Mouse (Mus musculus) inflammation-experienced regulatory T-cells, adult 6 months (primary cell): Measurements from ENCODE around the gene Olfr1. TPM values are rescaled to one million over a fixed set of nuclear protein-coding genes. Genes with fewer than 3 reads are reported as not detected.

ENCODE experiments used
- ATAC-seq: one replicate; pipeline ENCODE4 v1.8.0; 2017
- polyA plus RNA-seq, 3 experiments: library from polyadenylated mRNA; unstranded; fragments of 100-300 nt; shearing (Covaris generic); gene quantifications; one replicate each; pipeline ENCODE4 v1.2.1; 2017

The Olfr1 gene
- polyA plus RNA-seq: not detected

DNA sequence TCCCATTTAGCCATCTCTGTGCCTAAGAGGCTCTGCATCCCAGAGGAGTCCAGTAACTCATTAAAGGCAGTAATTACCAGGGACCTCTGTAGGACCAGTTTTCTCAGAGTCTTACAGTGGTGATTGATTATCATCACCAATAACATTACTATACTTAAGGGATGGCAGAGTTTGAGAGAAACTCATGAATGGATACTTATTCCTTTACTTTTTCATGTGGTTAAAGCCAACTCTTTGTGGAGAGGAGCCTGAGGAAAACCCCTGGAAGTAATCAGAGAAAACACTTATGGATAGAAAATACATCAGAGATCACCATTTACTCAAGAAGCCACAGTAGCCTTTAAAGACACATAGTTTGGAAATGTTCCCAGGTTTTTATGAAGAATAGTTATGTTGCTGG, at the start of gene Olfr1:
TSS of gene Olfr1 (minus strand) at position 101 of the 400 bp plus-strand sequence.
- ATAC-seq: no peak

DNA sequence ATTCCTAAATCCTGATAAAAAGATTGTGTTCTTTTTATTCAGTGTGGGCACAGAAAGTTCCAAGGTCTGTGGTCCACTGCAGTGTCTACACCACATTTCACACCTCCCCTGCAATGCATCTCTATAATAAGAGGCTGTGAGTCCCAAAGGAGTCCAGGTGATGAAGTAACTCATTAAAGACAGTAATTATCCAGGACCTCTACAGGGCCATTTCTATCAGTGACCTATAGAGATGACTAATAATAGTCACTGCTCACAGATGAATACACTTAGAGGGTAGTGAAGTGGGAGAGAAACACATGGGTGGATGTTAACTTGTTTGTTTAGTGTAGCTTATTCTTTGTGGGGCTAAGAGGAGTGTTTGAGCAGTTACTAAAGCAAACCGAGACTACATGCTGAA, 29.0 kb upstream of the Olfr1 start, which contains the start of gene Olfr378:
TSS of gene Olfr378 (minus strand) at position 101 of the 400 bp plus-strand sequence.
- ATAC-seq: no peak

DNA sequence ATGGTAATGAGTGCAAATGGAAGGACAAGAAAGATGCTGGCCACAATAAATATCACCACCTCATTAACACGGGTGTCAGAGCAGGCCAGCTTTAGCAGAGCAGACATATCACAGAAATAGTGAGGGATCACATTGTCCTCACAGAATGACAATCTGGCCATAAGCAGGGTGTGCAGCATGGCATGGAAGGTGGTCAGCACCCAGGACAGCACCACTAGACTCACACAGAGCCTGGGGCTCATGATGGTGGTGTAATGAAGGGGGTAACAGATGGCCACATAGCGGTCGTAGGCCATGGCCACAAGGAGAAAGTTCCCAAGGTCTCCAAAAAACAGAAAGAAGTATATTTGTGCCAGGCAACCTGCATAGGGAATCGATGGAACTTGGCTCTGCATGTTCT, 4.0 kb downstream of the Olfr1 start:
- ATAC-seq: no peak

DNA sequence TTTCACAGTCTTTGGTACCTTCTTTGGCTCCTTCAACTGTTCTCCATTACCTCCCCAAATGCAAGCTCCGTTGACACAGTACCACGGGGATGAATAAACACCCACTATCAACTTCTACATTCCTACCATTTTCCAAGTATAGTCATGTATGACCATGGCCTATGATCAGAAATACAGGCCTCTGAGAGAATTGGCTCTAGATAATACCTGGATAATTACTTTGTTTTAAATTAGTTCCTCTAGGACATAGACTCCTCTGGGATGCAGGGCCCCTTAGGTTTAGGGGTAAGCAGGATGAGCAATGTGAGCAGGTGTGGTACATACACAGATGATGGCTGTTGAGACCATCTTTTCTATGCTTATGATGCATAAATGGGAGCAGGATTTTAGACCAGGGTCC, 28.5 kb downstream of the Olfr1 start, which contains the start of gene Olfr376:
TSS of gene Olfr376 (plus strand) at position 301 of the 400 bp plus-strand sequence.
- no peak for ATAC-seq

DNA sequence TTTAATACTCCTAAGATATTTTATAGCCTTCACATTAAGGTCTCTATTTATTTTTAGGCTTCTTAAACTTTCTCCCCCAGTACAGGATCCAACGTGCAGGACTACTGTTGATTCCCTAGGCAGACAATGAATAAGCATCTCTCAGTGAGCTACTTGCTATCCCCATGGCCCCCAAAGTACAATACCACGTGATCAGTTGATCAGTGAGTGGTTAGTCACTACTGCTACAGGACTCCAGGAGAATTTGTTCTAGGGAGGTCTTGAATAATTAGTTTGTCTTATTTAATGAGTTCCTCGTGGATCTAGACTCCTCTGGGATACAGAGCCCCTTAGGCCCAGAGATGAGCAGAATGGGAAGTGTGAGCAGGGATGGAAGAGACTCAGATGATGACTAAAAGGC, 48.9 kb downstream of the Olfr1 start, which contains the start of gene Olfr20:
TSS of gene Olfr20 (plus strand) at position 301 of the 400 bp plus-strand sequence.
- no peak for ATAC-seq

Other genes with a start within 250 kb of the Olfr1 start
- under 1 TPM in 2 of 3 experiments, not detected in 1; 0.23 to 0.24 TPM for gene P2rx5, start 239.2 kb downstream of the Olfr1 start, polyA plus RNA-seq
- gene Emc6, start 222.6 kb downstream of the Olfr1 start, polyA plus RNA-seq: 10 to 100 TPM; 43.7 to 57.0 (median 49.4) TPM
- gene Tax1bp3, start 222.5 kb downstream of the Olfr1 start, polyA plus RNA-seq: 10 to 100 TPM; 20.9 to 43.7 (median 25.2) TPM
- gene Ctns, start 200.6 kb downstream of the Olfr1 start, polyA plus RNA-seq: 10 to 100 TPM in 2 of 3 experiments, 1 to 10 TPM in 1; 7.4 to 11.4 (median 11.3) TPM
- 1 to 10 TPM; 1.7 to 3.3 (median 2.7) TPM for gene Shpk, start 200.2 kb downstream of the Olfr1 start, polyA plus RNA-seq
- gene Trpv1, start 165.3 kb downstream of the Olfr1 start, polyA plus RNA-seq: not detected
- not detected for gene Trpv3, start 132.2 kb downstream of the Olfr1 start, polyA plus RNA-seq
- gene Aspa, start 70.0 kb downstream of the Olfr1 start, polyA plus RNA-seq: not detected
- gene Gm49340, start 69.9 kb downstream of the Olfr1 start, polyA plus RNA-seq: not detected
- not detected for gene Spata22, start 69.9 kb downstream of the Olfr1 start, polyA plus RNA-seq
- gene Olfr20, start 48.8 kb downstream of the Olfr1 start, polyA plus RNA-seq: not detected
- gene Olfr376, start 28.4 kb downstream of the Olfr1 start, polyA plus RNA-seq: not detected
- not detected for gene Olfr378, start 28.9 kb upstream of the Olfr1 start, polyA plus RNA-seq
- not detected for gene Olfr380, start 57.9 kb upstream of the Olfr1 start, polyA plus RNA-seq
- not detected for gene Olfr381, start 92.0 kb upstream of the Olfr1 start, polyA plus RNA-seq
- not detected for gene Olfr382, start 117.6 kb upstream of the Olfr1 start, polyA plus RNA-seq
- gene Olfr385, start 193.4 kb upstream of the Olfr1 start, polyA plus RNA-seq: not detected
- not detected for gene Olfr384, start 199.0 kb upstream of the Olfr1 start, polyA plus RNA-seq